Mouse (Mus musculus): ENCODE data around the gene Yju2. TPM values are rescaled to one million over a fixed set of nuclear protein-coding genes. Genes with fewer than 3 reads are reported as not detected.
A peak's percentile ranks its signal among the peaks of the same experiment; 100 is the strongest.

Yju2 gene
- total RNA-seq, 2 experiments from 2014 or later = 6.3 to 14.7 TPM

DNA sequence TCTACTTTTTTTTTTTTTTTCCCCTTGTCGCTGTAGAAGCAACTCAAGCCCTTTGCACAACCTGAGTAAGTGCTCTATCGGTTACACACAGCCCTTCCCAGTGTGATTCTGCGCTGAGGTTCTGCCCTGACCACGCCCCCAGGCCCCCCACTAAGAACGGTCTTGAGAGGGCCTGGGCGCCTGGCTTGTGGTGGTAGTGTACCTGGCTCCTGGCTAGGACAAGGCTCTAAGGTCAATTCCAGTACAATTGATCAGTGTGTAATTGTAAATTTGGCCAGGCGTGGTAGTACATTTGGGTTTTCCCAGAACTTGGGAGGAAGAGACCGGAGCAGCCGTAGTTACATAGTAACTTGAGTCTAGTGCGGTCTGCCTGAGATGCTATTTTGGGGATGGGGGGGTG lies 48.1 kb downstream of the Yju2 start:
- no peak for ATAC-seq (ENCODE audit: poor library complexity, severe bottlenecking)

DNA sequence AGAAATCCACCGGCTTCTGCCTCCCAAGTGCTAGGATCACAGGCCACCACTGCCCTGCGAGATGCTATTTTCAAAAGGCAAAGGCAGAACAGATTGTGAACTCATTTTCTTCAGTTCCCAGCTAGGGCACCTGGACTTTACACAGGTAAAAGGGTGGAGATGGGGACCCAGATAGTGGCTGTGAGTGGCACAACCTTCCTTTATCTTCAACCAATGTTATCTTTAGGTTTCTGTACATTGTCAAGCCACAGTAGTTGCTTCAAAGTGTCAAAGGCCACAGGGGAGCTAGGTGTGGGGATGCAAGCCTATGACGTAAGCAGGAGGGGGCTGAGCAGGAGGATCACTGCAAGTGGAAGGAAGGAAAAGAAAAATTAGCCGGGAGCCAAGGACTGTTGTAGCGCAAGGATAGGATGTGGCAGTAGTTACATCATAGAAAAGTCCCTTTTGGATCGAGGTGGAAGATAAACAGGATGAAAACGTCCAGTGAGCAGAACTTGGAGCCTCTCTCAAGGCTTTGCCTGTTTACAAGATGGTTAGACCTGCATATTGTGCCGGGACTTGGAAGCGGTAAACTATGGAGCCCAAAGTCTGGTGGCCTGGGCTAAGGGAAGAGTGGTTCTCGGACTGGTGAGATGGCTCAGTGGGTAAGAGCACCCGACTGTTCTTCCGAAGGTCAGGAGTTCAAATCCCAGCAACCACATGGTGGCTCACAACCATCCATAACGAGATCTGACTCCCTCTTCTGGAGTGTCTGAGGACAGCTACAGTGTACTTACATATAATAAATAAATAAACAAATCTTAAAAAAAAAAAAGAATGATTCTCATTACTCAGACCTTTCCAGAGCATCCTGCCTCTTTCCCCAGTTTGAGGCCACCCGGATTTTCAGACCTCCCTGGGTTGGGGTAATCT lies 48.8 kb downstream of the Yju2 start:
- no peak for ATAC-seq (ENCODE audit: poor library complexity, severe bottlenecking)

DNA sequence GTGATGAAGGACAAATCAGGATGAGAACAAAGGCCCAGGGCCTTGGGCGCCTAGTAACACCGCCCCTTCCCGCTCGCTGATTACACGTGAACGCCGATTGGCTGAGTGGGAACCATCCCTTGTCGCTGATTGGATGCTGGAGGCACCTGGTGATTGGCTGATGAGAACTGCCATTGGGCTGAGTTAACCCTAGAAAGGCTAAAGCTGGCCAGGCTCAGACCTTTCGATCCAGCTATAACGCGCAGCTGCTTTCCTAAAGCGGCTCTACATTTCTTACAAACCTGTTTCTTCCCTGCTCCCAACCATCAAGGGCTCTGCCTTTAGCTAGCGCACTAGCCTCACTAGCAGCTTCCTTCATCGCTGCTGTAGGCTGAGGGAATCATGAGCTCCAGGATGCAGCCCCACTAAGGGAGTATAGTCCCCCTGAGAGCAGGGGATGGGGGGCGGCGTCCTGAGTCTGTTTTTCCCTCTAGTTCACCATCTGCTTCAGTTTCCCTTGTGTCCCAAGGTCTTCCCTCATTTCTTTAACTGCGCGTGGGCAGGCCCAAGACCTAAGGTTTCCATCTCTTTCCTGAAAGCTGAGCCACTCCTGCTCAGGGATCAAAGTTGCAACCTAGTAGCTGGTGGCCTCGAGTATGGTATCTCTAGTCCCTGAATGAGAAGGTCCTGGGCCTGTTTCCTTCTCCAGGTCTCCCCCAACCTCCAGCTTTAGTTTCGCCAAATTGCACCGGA lies 49.6 kb downstream of the Yju2 start:
- ATAC-seq (ENCODE audit: poor library complexity, severe bottlenecking) = peak; percentile 82

DNA sequence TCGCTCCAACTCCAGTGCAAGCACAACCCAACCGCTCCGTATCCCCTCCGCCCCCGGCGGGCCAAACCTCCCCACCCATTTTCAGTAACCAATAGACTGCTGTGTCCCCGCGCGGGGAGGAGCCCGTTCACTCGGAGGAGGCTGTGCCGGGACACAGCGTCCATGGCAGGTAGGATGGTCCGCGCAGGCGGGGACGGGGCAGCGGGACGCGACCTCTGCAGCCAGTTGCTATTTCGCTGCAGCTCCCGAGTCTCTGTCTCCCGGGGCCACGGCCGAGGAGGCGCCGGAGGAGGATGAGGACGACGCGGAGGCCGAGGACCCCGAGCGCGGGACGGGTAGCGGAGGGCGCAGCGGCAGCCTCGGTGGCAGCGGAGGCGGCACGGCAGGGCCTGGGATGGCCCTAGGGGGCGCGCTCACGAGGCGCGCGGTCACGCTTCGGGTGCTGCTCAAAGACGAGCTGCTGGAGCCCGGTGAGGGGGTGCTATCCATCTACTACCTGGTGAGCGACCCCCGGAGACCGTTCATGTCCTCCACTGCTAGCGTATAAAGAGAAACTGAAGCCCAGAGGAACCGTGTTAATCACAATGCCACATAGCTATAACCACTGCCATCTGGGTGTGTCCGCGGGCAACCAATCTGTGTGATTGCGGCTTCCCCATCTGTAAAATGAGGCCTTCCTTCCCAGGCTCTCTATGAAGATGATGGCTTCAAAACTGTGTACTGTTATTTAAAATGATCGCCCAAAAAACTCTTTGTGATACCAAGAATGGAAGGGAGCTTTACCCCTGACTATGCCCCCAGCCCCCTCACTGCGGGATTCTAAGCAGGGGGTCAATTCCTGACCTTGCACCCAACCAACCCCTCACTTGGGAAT lies 50.4 kb downstream of the Yju2 start:
- ATAC-seq (ENCODE audit: poor library complexity, severe bottlenecking) = peak; percentile 86

DNA sequence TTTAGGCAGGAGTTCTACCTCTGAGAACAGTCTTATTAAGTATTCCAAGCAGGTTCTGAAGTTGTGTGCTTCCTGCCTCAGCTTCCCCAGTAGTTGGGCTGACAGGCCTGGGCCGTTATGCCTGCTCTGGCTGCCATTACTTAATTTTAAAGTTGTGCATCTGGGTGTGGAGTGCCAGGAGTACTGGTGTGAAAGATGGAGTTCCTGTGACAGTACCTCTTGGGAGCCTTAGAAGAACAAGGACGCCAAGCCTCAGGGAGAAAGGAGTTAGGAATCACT lies 51.0 kb downstream of the Yju2 start:
- no peak for ATAC-seq (ENCODE audit: poor library complexity, severe bottlenecking)

DNA sequence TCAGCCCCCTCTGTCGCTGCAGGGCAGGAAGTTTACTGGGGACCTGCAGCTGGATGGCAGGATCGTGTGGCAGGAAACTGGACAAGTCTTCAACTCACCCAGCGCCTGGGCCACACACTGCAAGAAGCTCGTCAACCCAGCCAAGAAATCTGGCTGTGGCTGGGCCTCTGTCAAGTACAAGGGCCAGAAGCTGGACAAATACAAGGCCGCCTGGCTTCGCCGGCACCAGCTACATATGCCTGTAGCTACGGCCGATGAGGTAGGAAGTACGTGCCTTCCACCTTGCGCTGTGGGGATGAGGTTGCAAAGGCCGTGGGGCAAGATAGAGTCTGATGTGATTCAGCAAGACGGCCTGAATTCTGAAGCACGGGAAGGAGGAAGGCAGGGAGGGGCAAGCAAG lies 51.4 kb downstream of the Yju2 start:
- no peak for ATAC-seq (ENCODE audit: poor library complexity, severe bottlenecking)

DNA sequence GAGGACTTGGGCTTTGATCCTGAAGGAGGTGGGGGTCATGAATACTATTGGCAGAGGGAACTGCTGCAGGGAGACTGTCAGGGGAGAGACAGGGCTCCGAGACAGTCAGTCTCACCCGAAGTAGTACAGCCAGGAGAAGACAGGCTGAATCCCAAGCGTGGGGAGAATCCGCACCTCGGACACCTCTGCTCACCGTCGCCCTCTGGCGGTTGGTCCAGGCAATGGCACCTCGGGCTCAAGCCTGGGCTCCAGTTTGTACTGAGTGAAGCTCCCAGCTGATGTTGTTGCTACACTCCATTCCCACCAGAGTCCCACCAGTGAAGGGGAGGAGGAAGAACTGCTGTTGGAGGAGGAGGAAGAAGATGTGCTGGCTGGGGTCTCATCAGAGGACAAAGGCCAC lies 51.8 kb downstream of the Yju2 start:
- ATAC-seq (ENCODE audit: poor library complexity, severe bottlenecking) = peak; percentile 48

DNA sequence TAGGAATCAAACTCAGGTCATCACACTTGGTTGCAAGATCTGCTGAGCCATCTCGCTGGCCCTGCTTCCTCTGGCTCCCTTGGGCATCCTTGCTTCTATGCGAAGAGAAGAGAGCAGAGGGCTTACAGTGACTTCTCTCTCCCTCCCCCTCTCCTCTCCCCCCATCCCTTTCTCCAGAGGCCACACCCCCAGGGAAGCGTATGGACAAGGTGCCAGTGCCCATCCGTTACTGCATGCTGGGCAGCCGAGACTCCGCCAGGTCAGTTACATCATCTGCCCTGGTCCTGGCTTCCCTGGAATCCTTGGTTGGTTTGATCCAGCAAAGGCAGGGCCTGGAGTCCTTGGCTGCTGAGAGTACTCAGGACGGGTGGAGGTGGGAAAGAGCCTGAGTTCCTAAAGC lies 52.5 kb downstream of the Yju2 start:
- no peak for ATAC-seq (ENCODE audit: poor library complexity, severe bottlenecking)

DNA sequence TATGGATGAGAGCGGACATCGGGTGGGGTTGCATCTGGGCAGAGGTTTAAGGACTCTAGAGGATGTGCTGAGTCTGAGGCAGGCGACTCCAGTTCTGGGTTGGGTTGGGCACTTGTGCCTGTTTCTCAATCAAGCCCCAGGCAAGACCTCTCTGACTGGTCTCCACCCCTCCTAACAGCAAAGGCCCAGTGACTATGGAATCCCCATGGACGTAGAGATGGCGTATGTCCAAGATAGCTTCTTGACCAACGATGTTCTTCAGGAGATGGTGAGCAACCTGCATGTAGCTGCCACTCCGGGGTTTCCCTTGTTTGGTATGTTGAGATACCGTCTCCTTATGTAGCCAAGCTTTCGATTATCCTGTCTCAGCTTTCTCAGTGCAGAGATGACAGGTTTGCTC lies 56.4 kb downstream of the Yju2 start:
- no peak for ATAC-seq (ENCODE audit: poor library complexity, severe bottlenecking)

DNA sequence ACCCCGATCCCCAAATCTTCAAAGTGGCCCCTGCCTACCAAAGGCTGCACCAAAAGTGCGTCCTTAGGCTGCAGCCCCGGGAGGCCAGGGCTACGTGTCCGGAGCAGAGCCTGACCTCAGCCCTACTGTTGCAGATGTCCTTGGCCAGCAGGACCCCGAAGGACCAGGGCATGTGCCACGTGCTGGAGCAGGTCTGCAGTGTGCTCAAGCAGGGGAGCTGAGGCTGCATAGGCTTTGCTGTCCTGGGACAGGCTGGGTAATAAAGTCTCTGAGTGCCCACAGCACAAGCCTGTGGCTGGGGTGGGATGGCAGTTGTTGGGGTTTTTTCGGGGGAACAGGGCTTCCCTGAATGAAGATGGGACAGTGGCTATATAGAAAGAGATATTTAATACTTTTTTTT lies 57.5 kb downstream of the Yju2 start:
- ATAC-seq (ENCODE audit: poor library complexity, severe bottlenecking) = no peak

DNA sequence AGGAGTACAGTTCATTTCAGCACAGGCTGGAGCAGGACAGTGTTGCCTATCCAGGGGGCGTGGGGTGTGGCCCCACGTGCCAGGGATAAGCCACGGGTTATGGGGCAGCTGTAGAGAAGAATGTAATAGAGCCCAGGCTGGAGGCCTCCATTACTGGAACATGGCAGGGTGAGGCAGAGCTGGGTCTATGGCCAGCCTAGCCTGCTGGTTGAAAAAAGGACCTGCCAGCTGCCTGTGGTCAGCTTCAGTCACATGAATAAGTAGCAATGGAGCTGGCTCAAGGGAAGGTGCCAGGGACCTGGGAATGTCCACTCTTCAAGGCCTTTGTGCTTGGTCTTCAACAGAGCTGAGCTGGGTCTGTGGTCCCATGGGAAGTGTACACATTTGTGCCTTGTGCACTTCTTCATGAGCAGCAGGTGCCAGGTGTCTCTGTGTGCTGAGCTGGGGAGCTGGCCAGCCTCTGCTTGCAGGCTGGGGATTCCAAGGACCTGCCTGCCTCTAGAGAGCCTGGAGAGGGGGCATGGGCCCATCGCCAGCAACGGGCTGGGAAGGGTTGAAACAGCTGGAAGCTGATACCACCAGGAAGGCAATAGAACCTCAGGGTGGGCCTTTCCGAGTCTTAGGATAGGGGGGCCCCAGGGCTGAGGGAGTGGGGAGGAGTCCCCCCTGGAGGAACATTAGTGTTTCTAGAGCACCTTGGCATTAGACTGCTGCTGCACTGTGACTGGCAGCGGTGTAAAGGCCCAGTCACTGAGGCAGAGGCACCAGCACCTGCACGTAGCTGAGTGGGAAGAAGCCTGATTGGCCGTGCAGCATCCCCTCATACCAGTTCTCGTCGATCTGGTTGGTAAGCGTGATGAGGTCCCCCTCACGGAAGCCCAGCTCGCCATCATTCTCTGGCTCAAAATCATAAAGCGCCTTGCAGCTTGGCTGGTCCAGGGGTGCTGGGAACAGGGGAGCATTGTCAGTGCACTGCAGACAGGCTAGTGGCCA lies 58.2 kb downstream of the Yju2 start:
- no peak for ATAC-seq (ENCODE audit: poor library complexity, severe bottlenecking)

DNA sequence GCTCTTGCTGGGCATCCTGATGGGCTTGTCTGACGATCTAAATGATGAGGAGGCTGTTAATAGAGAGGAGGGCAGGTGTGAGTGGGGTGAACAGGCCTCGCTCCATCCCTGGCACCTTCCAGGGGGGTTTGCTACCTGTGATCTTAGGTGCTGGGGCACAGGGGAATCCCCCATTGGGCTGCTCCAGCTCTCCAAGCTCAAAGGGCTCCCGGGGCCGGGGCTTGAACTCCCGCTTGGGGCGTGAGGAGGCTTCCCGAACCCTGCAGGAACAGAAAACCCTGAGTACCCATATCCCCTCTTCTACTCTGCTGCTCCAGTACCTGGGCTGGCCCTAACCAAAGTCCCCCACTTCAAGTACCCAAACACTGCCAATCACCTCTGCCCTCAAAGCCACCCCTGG lies 58.9 kb downstream of the Yju2 start:
- no peak for ATAC-seq (ENCODE audit: poor library complexity, severe bottlenecking)

Other genes starting within 250 kb of the Yju2 start
- gene Pot1b, start 246.5 kb upstream of the Yju2 start, total RNA-seq (2015) = 37.6 and 39.6 TPM in 2 replicates
- gene Pot1b, start 246.5 kb upstream of the Yju2 start, total RNA-seq (2017) = 67.6 and 74.7 TPM in 2 replicates
- 31.8 and 37.3 TPM in 2 replicates for gene Adgre4, start 209.1 kb upstream of the Yju2 start, total RNA-seq (2015)
- gene Adgre4, start 209.1 kb upstream of the Yju2 start, total RNA-seq (2017) = 18.7 and 20.1 TPM in 2 replicates
- 8.7 and 9.9 TPM in 2 replicates for gene Zfp119a, start 80.2 kb upstream of the Yju2 start, total RNA-seq (2015)
- 7.4 and 8.1 TPM in 2 replicates for gene Zfp119a, start 80.2 kb upstream of the Yju2 start, total RNA-seq (2017)
- 20.7 and 21.0 TPM in 2 replicates for gene Zfp959, start 67.0 kb upstream of the Yju2 start, total RNA-seq (2015)
- gene Zfp959, start 67.0 kb upstream of the Yju2 start, total RNA-seq (2017) = 8.9 and 10.6 TPM in 2 replicates
- gene Zfp119b, start 9.6 kb upstream of the Yju2 start, total RNA-seq (2015) = 9.1 and 12.0 TPM in 2 replicates
- gene Zfp119b, start 9.6 kb upstream of the Yju2 start, total RNA-seq (2017) = 4.6 and 7.0 TPM in 2 replicates
- gene Ebi3, start 6.5 kb upstream of the Yju2 start, total RNA-seq (2015) = 31.8 and 36.1 TPM in 2 replicates
- 16.6 and 34.0 TPM in 2 replicates for gene Ebi3, start 6.5 kb upstream of the Yju2 start, total RNA-seq (2017)
- gene Shd, start 11.4 kb downstream of the Yju2 start, total RNA-seq (2015) = not detected in 2 replicates
- 0.88 TPM in 1 of 2 replicates, not detected in the other for gene Shd, start 11.4 kb downstream of the Yju2 start, total RNA-seq (2017)
- gene Fsd1, start 27.4 kb downstream of the Yju2 start, total RNA-seq (2015) = not detected in 2 replicates
- gene Fsd1, start 27.4 kb downstream of the Yju2 start, total RNA-seq (2017) = not detected in 2 replicates
- gene Stap2, start 46.5 kb downstream of the Yju2 start, total RNA-seq (2015) = 0.25 and 0.62 TPM in 2 replicates
- gene Stap2, start 46.5 kb downstream of the Yju2 start, total RNA-seq (2017) = 0.22 and 0.24 TPM in 2 replicates
- 23.2 and 28.6 TPM in 2 replicates for gene Mpnd, start 46.6 kb downstream of the Yju2 start, total RNA-seq (2015)
- gene Mpnd, start 46.6 kb downstream of the Yju2 start, total RNA-seq (2017) = 95.5 and 112 TPM in 2 replicates
- gene Sh3gl1, start 77.5 kb downstream of the Yju2 start, total RNA-seq (2015) = 21.7 and 22.3 TPM in 2 replicates
- gene Sh3gl1, start 77.5 kb downstream of the Yju2 start, total RNA-seq (2017) = 28.4 and 35.0 TPM in 2 replicates
- 8.1 and 9.6 TPM in 2 replicates for gene Chaf1a, start 81.3 kb downstream of the Yju2 start, total RNA-seq (2015)
- 18.3 and 22.2 TPM in 2 replicates for gene Chaf1a, start 81.3 kb downstream of the Yju2 start, total RNA-seq (2017)
- gene Ubxn6, start 115.9 kb downstream of the Yju2 start, total RNA-seq (2015) = 12.9 and 13.2 TPM in 2 replicates
- gene Ubxn6, start 115.9 kb downstream of the Yju2 start, total RNA-seq (2017) = 17.0 and 30.7 TPM in 2 replicates
- gene Hdgfl2, start 120.5 kb downstream of the Yju2 start, total RNA-seq (2015) = 14.9 and 17.9 TPM in 2 replicates
- gene Hdgfl2, start 120.5 kb downstream of the Yju2 start, total RNA-seq (2017) = 43.4 and 52.8 TPM in 2 replicates
- 0.09 TPM in 2 replicates for gene Plin4, start 150.7 kb downstream of the Yju2 start, total RNA-seq (2015)
- gene Plin4, start 150.7 kb downstream of the Yju2 start, total RNA-seq (2017) = 0.18 TPM in 1 of 2 replicates, not detected in the other
- 0.18 TPM in 1 of 2 replicates, not detected in the other for gene Plin5, start 158.5 kb downstream of the Yju2 start, total RNA-seq (2015)
- gene Plin5, start 158.5 kb downstream of the Yju2 start, total RNA-seq (2017) = 0.45 TPM in 1 of 2 replicates, not detected in the other
- gene Lrg1, start 162.9 kb downstream of the Yju2 start, total RNA-seq (2015) = 17.6 and 20.1 TPM in 2 replicates
- gene Lrg1, start 162.9 kb downstream of the Yju2 start, total RNA-seq (2017) = 23.9 and 33.9 TPM in 2 replicates
- 1.5 TPM in 2 replicates for gene Sema6b, start 181.2 kb downstream of the Yju2 start, total RNA-seq (2015)
- gene Sema6b, start 181.2 kb downstream of the Yju2 start, total RNA-seq (2017) = 2.0 and 2.7 TPM in 2 replicates
- gene Tnfaip8l1, start 203.4 kb downstream of the Yju2 start, total RNA-seq (2015) = 4.3 and 4.4 TPM in 2 replicates
- gene Tnfaip8l1, start 203.4 kb downstream of the Yju2 start, total RNA-seq (2017) = 3.2 and 4.8 TPM in 2 replicates
- 27.0 and 32.5 TPM in 2 replicates for gene Mydgf, start 224.8 kb downstream of the Yju2 start, total RNA-seq (2015)
- gene Mydgf, start 224.8 kb downstream of the Yju2 start, total RNA-seq (2017) = 25.7 and 29.1 TPM in 2 replicates

All from megakaryocyte, adult 5-6 weeks (primary cell).